Mouse (Mus musculus) spleen, adult 18-20 months (tissue): ENCODE data around the gene Rasgrf1.
"Not testable (repeated sequence)": the region's sequence is repeated elsewhere in the genome, so short reads cannot be mapped to it uniquely, and the experiment has no call there.

ENCODE experiments used
- DNase-seq, 2 experiments: peaks; one replicate each; pipeline ENCODE4 v3.0.0; 2022; ENCODE audit warnings: mixed read lengths in 2 of 2

Rasgrf1 gene

GRCm38 (mm10) chr9:90041556-90041955 lies 131.8 kb downstream of the Rasgrf1 start:
- DNase-seq, result no peak

- DNase-seq, result not testable (repeated sequence)
Measured at GRCm38 (mm10) chr9:90042906-90043305, 133.2 kb downstream of the Rasgrf1 start.

- no peak for DNase-seq
Measured at GRCm38 (mm10) chr9:90045191-90045590, 135.5 kb downstream of the Rasgrf1 start.

- no peak for DNase-seq
Measured at GRCm38 (mm10) chr9:90047937-90048627, 138.4 kb downstream of the Rasgrf1 start.

GRCm38 (mm10) chr9:90053852-90054251 lies 144.1 kb downstream of the Rasgrf1 start, which contains the start of gene Ctsh:
Ctsh (plus strand) TSS chr9:90054152.
- DNase-seq, result no peak

GRCm38 (mm10) chr9:90054371-90055145 lies 144.8 kb downstream of the Rasgrf1 start:
- DNase-seq, result peak; percentile 73 to 79

GRCm38 (mm10) chr9:90055409-90055808 lies 145.7 kb downstream of the Rasgrf1 start:
- DNase-seq, result no peak

GRCm38 (mm10) chr9:90055911-90056310 lies 146.2 kb downstream of the Rasgrf1 start:
- no peak for DNase-seq

- DNase-seq, result no peak
Measured at GRCm38 (mm10) chr9:90056716-90057115, 147.0 kb downstream of the Rasgrf1 start.

GRCm38 (mm10) chr9:90059828-90060573 lies 150.3 kb downstream of the Rasgrf1 start:
- DNase-seq, result peak; percentile 26 to 35

- no peak for DNase-seq
Measured at GRCm38 (mm10) chr9:90060574-90060875, 150.8 kb downstream of the Rasgrf1 start.

- not testable (repeated sequence) for DNase-seq
Measured at GRCm38 (mm10) chr9:90060932-90061331, 151.2 kb downstream of the Rasgrf1 start.

GRCm38 (mm10) chr9:90067341-90067740 lies 157.6 kb downstream of the Rasgrf1 start:
- no peak for DNase-seq

GRCm38 (mm10) chr9:90068786-90069185 lies 159.1 kb downstream of the Rasgrf1 start:
- DNase-seq, result no peak

GRCm38 (mm10) chr9:90069485-90069884 lies 159.8 kb downstream of the Rasgrf1 start:
- DNase-seq, result no peak

- DNase-seq, result no peak
Measured at GRCm38 (mm10) chr9:90070174-90070573, 160.5 kb downstream of the Rasgrf1 start.

GRCm38 (mm10) chr9:90075336-90075735 lies 165.6 kb downstream of the Rasgrf1 start:
- DNase-seq, result no peak

GRCm38 (mm10) chr9:90076131-90076530 lies 166.4 kb downstream of the Rasgrf1 start:
- DNase-seq, result no peak
